Mouse (Mus musculus) cerebellum, postnatal 4 days (tissue): ENCODE measurements around the gene 2010111I01Rik.

Source experiments
- DNase-seq, 2 experiments: peaks; one replicate each; pipeline ENCODE4 v3.0.0; 2022; ENCODE audit warnings: low spot score in 2 of 2, mixed read lengths in 1 of 2

Gene 2010111I01Rik

DNA sequence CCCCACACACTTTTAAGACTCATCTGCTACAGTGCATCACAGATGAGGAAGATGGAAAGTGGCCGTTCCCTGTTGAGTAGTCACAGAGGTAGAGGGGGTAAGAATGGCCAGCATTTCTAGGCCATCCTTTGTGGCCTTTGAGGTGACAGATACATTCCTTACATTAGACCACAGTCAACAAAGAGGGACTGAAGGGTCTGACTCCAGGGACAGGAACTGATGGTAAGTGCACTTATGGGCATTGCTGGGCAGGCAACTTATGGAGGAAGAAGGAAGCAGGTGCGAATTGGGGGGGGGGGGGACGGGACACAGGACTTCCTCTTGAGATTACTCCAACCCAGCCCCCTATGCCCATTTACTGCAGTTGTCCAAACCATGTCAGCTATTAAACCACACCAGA is 187.8 kb downstream of the 2010111I01Rik start:
- DNase-seq, result no peak

- no peak for DNase-seq
These were observed 188.7 kb downstream of the 2010111I01Rik start for GRCm38 (mm10) chr13:63153397-63153796.

DNA sequence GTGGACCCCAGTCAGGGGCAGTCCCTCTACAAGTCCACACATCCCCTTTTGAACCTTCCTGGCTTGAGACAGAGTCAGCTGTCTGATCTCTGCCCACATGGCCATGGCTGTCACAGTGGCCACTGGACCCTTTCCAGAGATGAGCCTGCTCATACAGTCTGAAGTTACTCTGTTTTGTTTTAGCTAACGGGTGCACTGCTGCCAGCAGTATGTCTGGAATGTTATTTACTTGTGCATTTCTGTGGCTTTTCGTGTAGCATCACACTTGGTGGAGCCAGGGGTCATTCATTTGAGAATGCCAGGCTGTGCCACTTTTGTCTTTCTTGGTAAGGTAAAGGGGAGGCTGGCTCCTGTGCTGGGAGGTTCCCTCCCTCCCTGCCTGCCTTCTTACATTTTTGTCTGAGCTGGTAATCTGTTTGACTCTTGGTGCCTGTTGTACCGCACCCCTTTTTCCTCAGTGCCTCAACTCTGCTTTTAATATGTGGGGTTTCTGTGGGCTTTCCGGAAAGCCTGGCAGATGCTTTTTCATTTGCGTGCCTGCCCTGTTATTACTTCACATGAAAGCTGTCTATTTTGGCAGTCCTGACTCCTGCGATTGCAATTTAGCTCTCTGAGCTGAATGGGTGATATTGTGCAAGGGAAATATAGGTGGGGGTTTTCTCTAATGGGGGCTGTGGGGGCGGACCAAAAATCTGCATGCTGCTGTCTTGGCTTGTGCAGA is 190.3 kb downstream of the 2010111I01Rik start:
- DNase-seq, result no peak

GRCm38 (mm10) chr13:63156264-63156663 is 191.6 kb downstream of the 2010111I01Rik start:
- DNase-seq, result no peak

GRCm38 (mm10) chr13:63170282-63171073 is 205.8 kb downstream of the 2010111I01Rik start:
- DNase-seq, result no peak

DNA sequence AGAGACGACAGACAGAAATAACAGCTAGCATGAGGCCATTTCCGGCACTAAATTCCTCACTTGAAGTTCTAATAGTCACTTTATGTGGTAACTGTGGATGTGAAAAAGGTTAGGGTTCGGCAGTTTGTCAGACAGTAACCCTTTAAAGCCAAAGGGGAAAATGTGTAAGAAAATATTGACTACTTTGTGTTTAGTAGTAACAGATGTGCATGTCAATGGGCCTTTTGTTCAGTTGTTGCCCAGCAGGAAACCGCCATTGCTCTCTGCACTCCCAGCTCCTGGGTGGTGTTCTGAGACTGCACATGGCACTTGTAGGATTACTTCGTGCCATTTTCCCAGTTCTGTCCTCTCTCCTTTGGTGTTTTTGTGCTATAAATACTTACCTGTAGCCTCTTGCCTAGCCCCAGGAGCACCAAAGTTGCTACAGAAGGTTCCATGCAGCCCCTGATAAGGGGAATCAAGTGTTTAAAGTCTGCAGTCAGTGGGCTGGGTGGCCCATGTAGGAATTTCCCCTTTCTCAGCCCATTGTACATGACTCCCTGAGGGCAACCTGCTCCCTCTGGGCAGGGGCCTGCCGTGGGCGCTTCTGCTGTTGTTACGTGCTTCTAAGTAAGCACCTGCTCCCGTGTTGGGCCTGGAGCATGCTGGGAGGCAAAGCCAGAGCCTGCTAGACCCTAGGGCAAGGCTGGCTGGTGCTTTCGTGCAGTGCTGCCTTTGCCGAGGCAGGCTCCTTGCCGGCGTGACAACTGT is 206.8 kb downstream of the 2010111I01Rik start:
- no peak for DNase-seq

DNA sequence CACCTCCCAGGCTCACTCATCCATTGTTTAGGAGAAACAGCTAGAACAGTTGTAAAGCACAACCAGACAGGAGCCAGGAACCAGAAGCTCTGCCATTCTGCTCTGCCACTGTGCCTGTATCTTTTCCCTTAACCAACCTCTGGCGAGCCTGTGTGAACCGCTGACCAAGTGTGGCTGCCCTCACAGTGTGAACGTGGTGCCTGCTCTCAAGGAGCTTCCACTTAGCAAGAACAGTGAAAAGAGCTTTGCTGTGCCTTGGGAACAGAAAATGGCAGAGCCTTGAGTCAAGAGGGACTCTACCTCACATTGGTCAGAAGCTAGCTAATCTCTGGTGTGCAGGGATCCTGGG is 207.4 kb downstream of the 2010111I01Rik start:
- DNase-seq, result no peak

GRCm38 (mm10) chr13:63174252-63175020 is 209.7 kb downstream of the 2010111I01Rik start:
- DNase-seq, result no peak

DNA sequence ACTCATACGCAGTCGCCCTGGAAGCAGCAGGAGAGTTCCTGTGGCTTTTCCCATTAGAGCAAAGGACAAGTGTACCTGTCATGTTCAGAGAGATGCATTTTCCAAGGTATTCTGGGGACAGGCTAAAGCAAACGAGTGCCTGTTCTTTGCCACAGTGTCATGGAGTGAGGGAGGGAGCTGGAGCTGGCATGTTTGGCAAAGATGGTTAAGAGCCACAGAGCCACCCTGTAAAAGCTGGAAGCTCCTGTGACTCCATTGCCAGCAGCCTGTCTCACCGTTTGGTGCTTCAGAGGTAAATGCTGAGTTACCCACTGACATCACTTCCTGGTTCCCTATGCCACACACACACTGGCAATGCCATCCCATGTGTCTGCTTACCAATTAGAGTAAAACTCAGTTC is 211.4 kb downstream of the 2010111I01Rik start:
- no peak for DNase-seq

GRCm38 (mm10) chr13:63177232-63177631 is 212.5 kb downstream of the 2010111I01Rik start:
- no peak for DNase-seq

DNA sequence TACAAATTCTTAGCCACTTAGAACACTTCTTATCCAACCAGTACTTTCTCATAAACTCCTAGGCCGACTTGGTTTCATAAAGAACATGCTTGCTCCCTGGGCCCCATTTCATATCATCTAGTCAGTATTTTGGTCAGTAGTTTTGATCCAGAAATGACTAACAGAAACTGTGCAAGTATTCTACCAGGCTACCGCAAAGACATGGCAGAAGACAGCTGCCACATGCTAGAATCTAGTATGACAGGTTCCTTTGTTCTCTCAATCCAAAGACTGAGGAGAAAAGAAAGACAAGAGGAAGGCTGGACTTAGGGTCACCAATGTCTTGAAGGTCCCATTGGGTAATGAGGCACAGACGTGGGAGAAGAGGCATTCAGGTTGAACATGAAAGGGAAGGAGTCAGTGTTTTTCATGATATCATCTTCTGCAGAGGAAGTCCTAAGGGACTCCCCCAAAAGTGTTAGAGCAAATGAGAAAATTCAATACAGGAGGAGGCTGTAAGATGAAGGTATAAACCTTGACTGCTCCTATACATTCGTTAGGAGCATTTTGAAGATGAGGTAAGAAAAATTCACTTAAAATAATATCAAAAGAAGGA is 216.0 kb downstream of the 2010111I01Rik start:
- DNase-seq, result no peak

GRCm38 (mm10) chr13:63184946-63185345 is 220.3 kb downstream of the 2010111I01Rik start:
- DNase-seq, result no peak

DNA sequence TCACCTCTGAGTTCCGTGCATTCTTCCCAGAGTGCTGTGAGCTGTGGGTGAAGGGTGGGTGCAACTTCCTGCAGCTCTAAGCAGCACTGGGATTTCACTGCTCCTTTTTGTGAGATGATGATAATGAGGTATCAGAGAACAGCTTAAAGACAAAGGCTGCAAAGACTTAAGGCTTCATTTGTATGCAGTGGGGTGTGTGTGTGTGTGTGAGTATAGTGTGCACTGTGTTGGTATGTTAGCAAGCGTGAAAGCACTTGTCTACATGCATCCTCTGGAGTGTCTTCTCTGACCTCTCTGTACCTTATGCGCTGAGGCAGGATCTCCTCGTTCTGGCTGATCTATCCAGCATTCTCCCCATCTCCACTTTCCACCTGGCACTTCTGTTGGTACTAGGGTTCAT is 221.5 kb downstream of the 2010111I01Rik start:
- no peak for DNase-seq

DNA sequence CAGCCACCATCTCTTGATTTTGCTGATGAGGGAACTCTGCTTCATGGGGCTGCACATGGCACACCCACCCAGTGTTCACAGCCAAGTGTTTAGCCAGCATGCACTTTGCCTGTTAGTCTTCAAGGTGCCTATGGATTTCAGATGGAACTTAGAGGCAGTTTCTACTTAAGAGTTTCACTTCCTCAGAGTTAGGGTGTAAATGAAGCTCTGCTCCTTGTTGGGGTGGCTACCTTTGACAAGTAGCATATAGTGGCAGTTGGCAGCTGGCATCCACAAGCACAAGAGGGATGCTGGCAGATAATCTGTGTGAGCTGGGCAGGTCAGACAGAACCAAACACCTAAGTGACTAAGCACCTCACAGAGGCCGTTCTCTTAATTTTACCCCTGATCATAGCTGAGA is 221.9 kb downstream of the 2010111I01Rik start:
- DNase-seq, result no peak

- no peak for DNase-seq
These were observed 222.8 kb downstream of the 2010111I01Rik start for GRCm38 (mm10) chr13:63187145-63188143.

GRCm38 (mm10) chr13:63188306-63188705 is 223.6 kb downstream of the 2010111I01Rik start:
- no peak for DNase-seq

DNA sequence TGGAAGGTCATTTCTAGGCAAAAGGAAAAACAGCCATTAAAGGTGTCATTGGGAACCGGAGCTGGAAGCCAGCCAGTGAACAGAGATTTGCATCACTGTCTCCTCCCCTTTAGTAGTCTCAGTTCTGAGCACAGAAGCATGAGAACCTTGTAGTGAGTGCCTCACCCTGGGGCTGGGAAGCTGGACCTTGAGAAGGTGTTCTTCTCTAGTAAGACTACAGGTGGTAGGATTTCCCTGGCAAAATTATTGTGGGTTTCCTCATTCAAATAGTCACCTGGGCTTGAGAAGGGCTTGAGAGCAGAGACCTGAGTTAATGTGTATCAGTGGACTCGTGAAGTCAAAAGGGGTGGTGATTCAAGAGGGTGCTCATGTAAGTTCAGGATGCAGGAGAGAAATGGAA is 224.1 kb downstream of the 2010111I01Rik start:
- no peak for DNase-seq

GRCm38 (mm10) chr13:63193423-63193822 is 228.7 kb downstream of the 2010111I01Rik start:
- no peak for DNase-seq

DNA sequence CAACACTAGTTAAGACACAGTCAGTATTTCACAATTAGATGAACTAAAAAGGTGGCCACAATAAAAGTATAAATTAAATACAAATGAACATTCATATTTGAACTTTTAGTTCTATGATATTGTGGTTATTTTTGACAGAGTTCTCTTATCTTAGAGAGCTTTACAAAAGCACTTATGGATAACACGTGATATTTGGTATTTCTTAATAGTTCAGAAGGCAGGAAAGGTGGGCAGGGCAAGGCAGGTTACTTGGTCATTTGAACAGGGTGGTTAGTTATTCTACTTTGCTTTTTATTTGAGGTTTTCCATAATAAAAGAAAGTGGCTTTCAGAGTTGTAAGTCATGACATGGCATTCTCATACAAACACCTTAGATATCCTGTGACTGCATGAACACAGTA is 233.3 kb downstream of the 2010111I01Rik start:
- no peak for DNase-seq

DNA sequence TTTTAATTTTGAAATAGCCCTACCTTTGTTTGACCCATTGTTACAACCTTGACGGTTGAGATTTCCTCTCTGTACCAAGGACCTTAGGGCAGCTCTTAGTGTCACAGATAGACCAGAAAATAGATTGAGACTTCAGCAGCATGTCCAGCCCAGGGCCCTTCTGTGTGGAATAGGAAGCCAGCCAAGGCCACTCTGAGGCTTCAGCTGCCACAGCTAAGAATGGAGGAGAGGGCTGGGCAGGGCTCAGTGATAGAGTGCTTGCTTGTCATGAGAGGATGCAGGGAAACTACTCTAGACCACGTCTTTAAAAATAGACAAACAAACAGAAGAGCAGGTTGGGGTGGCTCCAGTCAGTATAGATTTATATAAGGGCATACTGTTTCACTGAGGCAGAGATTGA is 234.9 kb downstream of the 2010111I01Rik start:
- no peak for DNase-seq
